Mouse (Mus musculus) liver, embryonic 11.5 days (tissue): ENCODE measurements around the gene Tmem120b. TPM values are rescaled to one million over a fixed set of nuclear protein-coding genes. Genes with fewer than 3 reads are reported as not detected.
A peak's percentile ranks its signal among the peaks of the same experiment; 100 is the strongest.
"Not testable (repeated sequence)": the region's sequence is repeated elsewhere in the genome, so short reads cannot be mapped to it uniquely, and the experiment has no call there.

Experiments
- ATAC-seq: fragments of 200-750 bp; cut with Nextera tagmentation; replicated peaks from 2 replicates; pipeline ENCODE4 v1.8.0; 2017; ENCODE audit warnings: moderate number of reproducible peaks, mild to moderate bottlenecking, moderate TSS enrichment, moderate library complexity; ENCODE audit not compliant: low FRiP score
- DNase-seq: peaks from one replicate; pipeline ENCODE4 v3.0.0-alpha.2; 2017; ENCODE audit warnings: low spot score
- H3K27ac ChIP-seq: fragments of 300-500 bp; sonication (generic); 2 replicates; pipeline ENCODE4 v1.5.1; 2014; ENCODE audit warnings: mild to moderate bottlenecking, low read depth, low read length, control low read depth
- H3K27me3 ChIP-seq: fragments of 300-500 bp; sonication (generic); replicated peaks from 2 replicates; pipeline ENCODE4 v1.6.1; 2014; ENCODE audit warnings: low read length, mixed read lengths; ENCODE audit not compliant: control insufficient read depth, insufficient read depth
- H3K36me3 ChIP-seq: fragments of 300-500 bp; sonication (generic); 2 replicates; pipeline ENCODE4 v1.6.1; 2014; ENCODE audit warnings: mild to moderate bottlenecking, low read length, moderate library complexity, mixed read lengths; ENCODE audit not compliant: control insufficient read depth, insufficient read depth
- H3K4me1 ChIP-seq: fragments of 300-500 bp; sonication (generic); replicated peaks from 2 replicates; pipeline ENCODE4 v1.6.1; 2014; ENCODE audit warnings: low read length, mixed read lengths; ENCODE audit not compliant: control insufficient read depth, insufficient read depth
- H3K4me2 ChIP-seq: fragments of 300-500 bp; sonication (generic); 2 replicates; pipeline ENCODE4 v1.6.1; 2014; ENCODE audit warnings: mild to moderate bottlenecking, control low read depth, moderate library complexity
- H3K4me3 ChIP-seq: fragments of 300-500 bp; sonication (generic); 2 replicates; pipeline ENCODE4 v1.5.1; 2014; ENCODE audit warnings: low read depth, low read length, control low read depth
- H3K9ac ChIP-seq: fragments of 300-500 bp; sonication (generic); 2 replicates; pipeline ENCODE4 v1.6.1; 2014; ENCODE audit warnings: low read depth, low read length, control low read depth
- H3K9me3 ChIP-seq: fragments of 300-500 bp; sonication (generic); 2 replicates; pipeline ENCODE4 v1.6.1; 2016; ENCODE audit warnings: low read length, inconsistent platforms, mixed read lengths; ENCODE audit not compliant: control insufficient read depth
- WGBS: fragments of 180-500 bp; shearing (Covaris S2); extraction: QIAGEN DNeasy Blood & Tissue Kit; methylation state at CpG from one replicate; pipeline ENCODE4 v1.1.7; 2014; 5-methylcytosine and 5-hydroxymethylcytosine counted together
- polyA plus RNA-seq: library from polyadenylated mRNA; unstranded; fragments of >200 nt; fragmentation: Nextera tagmentation; extraction: Ambion mirVana; gene quantifications from 2 replicates; pipeline ENCODE4 v1.2.1, GENCODE M21; 2014

Tmem120b gene
- polyA plus RNA-seq, 1 experiment from 2014 or later, result 24.3 TPM

- H3K4me2 ChIP-seq, result peak overlapping the region; percentile 16; the same call in 1 of the 2 replicates
- peaks cover 11% of the 10 kb centered on the region for H3K4me1 ChIP-seq
- no peak overlapping the region for H3K4me3 ChIP-seq
- ATAC-seq (no peak), DNase-seq (no peak)
- H3K9ac ChIP-seq, result 0 out of 2 replicates have a peak overlapping the region, but pooled peaks have one; percentile 14
- no peaks in the 10 kb centered on the region for H3K36me3 ChIP-seq
- H3K27me3 ChIP-seq, result no peaks in the 10 kb centered on the region
- no peaks in the 10 kb centered on the region for H3K9me3 ChIP-seq
- WGBS, result 37% methylated on average over 14 of the region's 14 CpGs
- no peak overlapping the region for H3K27ac ChIP-seq
These were observed 8.3 kb upstream of the Tmem120b start for GRCm38 (mm10) chr5:123059757-123060520.

GRCm38 (mm10) chr5:123060706-123061401 lies 7.4 kb upstream of the Tmem120b start:
- no peak overlapping the region for H3K27ac ChIP-seq
- DNase-seq (no peak), ATAC-seq (no peak)
- no peak overlapping the region for H3K4me3 ChIP-seq
- no peaks in the 10 kb centered on the region for H3K9me3 ChIP-seq
- peaks cover 11% of the 10 kb centered on the region for H3K4me1 ChIP-seq
- WGBS, result 77% methylated on average over 9 of the region's 9 CpGs
- no peak overlapping the region for H3K9ac ChIP-seq
- H3K36me3 ChIP-seq, result no peaks in the 10 kb centered on the region
- no peak overlapping the region for H3K4me2 ChIP-seq
- H3K27me3 ChIP-seq, result no peaks in the 10 kb centered on the region

- 78% methylated on average over 4 of the region's 6 CpGs for WGBS
- not testable (repeated sequence) for H3K9me3 ChIP-seq, H3K27me3 ChIP-seq, H3K9ac ChIP-seq, H3K4me3 ChIP-seq, H3K27ac ChIP-seq, H3K4me2 ChIP-seq, H3K36me3 ChIP-seq, DNase-seq, ATAC-seq
- peaks cover 11% of the 10 kb centered on the region for H3K4me1 ChIP-seq
These were observed 6.8 kb upstream of the Tmem120b start for GRCm38 (mm10) chr5:123061402-123061749.

GRCm38 (mm10) chr5:123063141-123063540 lies 5.1 kb upstream of the Tmem120b start:
- Histone ChIP-seq H3K4me2 (no peak overlapping the region), H3K4me1 (peaks cover 11% of the 10 kb centered on the region), H3K9ac (no peak overlapping the region), H3K9me3 (no peaks in the 10 kb centered on the region), H3K27ac (no peak overlapping the region), H3K4me3 (no peak overlapping the region), H3K27me3 (no peaks in the 10 kb centered on the region), H3K36me3 (no peaks in the 10 kb centered on the region)
- no peak for DNase-seq
- WGBS, result 86% methylated on average over 3 of the region's 3 CpGs
- ATAC-seq, result no peak

GRCm38 (mm10) chr5:123064207-123064606 lies 4.0 kb upstream of the Tmem120b start:
- no peaks in the 10 kb centered on the region for H3K9me3 ChIP-seq
- no peak overlapping the region for H3K4me3 ChIP-seq
- WGBS, result 30% methylated on average over 6 of the region's 6 CpGs
- H3K36me3 ChIP-seq, result no peaks in the 10 kb centered on the region
- no peaks in the 10 kb centered on the region for H3K27me3 ChIP-seq
- DNase-seq (no peak), ATAC-seq (no peak)
- no peak overlapping the region for H3K4me2 ChIP-seq
- H3K9ac ChIP-seq, result no peak overlapping the region
- H3K4me1 ChIP-seq, result peaks cover 4% of the 10 kb centered on the region
- no peak overlapping the region for H3K27ac ChIP-seq

GRCm38 (mm10) chr5:123067395-123067995 lies 720 bp upstream of the Tmem120b start:
- ATAC-seq (peak; percentile 89), DNase-seq (no peak)
- Histone ChIP-seq H3K27me3 (no peaks in the 10 kb centered on the region), H3K4me1 (no peaks in the 10 kb centered on the region), H3K4me2 (no peak overlapping the region), H3K36me3 (no peaks in the 10 kb centered on the region), H3K9me3 (no peaks in the 10 kb centered on the region), H3K27ac (no peak overlapping the region), H3K4me3 (no peak overlapping the region), H3K9ac (no peak overlapping the region)
- 11% methylated on average over 6 of the region's 6 CpGs for WGBS

GRCm38 (mm10) chr5:123068714-123069113 lies 499 bp downstream of the Tmem120b start:
- WGBS, result 92% methylated on average over 2 of the region's 2 CpGs
- H3K27me3 ChIP-seq, result no peaks in the 10 kb centered on the region
- ATAC-seq (no peak), DNase-seq (no peak)
- H3K4me2 ChIP-seq, result no peak overlapping the region
- H3K9me3 ChIP-seq, result no peaks in the 10 kb centered on the region
- H3K36me3 ChIP-seq, result no peaks in the 10 kb centered on the region
- H3K27ac ChIP-seq, result no peak overlapping the region
- no peak overlapping the region for H3K4me3 ChIP-seq
- no peaks in the 10 kb centered on the region for H3K4me1 ChIP-seq
- H3K9ac ChIP-seq, result no peak overlapping the region

GRCm38 (mm10) chr5:123075576-123076418 lies 7.6 kb downstream of the Tmem120b start:
- Histone ChIP-seq H3K27ac (peak overlapping the region; percentile 91), H3K9me3 (peaks cover 3% of the 10 kb centered on the region), H3K9ac (peak overlapping the region; percentile 87), H3K27me3 (no peaks in the 10 kb centered on the region), H3K4me3 (peak overlapping the region; percentile 83), H3K36me3 (peaks cover 2% of the 10 kb centered on the region; the same call in 1 of the 2 replicates), H3K4me2 (peak overlapping the region; percentile 95), H3K4me1 (peaks cover 20% of the 10 kb centered on the region)
- ATAC-seq, result peak; percentile 86
- WGBS, result 8% methylated on average over 45 of the region's 45 CpGs
- DNase-seq, result peak; percentile 88
